8 mouse cellular contexts compared by ENCODE assay signal in the genomic region with DNA sequence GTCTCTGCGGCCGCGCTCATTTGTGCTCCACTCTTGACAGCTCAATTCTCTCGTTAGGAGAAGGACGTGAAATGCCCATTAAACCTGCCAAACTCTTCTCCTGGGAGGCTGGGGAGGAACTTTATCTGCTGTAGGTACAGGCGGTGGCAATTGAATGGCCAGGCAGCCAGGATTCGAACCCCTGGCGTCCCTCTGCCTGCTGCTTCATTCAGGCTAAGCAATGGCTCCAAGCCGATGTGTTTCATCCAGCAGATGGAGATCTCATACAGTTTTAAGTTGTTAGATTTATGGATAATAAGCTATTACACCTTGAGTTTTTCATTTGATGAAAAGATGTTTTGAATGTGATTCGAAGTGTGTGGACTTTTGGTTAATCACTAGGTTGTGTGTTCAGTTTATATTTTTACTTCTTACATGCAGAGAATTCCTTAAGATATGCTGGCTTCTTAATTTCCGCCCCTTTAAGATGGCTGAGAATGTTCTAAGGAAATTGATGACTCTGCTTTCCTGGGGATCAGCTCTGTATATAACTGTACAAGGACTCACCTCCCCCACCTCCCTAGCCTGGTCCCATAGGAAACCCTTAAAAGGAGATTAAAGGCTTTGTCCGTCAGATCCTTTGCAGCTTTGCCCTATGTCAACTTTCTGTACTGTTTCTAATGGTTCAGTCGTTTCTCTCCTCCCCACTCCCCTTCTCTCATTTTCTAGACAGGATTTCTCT. TPM values are rescaled to one million over a fixed set of nuclear protein-coding genes. Genes with fewer than 3 reads are reported as not detected.
A peak's percentile ranks its signal among the peaks of the same experiment; 100 is the strongest.
DNase-seq lines count a peak whose midpoint lies in the region; ATAC-seq and TF ChIP-seq lines count a peak whose summit lies in the region.

No protein-coding gene starts in this region.

- no peak for TF ChIP-seq POLR2A in cortical plate, adult 2 months (IDR thresholded peaks at IDR 0.05; ENCODE audit: extremely low read depth, insufficient read depth, low read length)

- peak; percentile 10; the same call in 1 of the 2 replicates for TF ChIP-seq CTCF in cortical plate, adult 2 months (IDR thresholded peaks at IDR 0.05; ENCODE audit: extremely low read depth, insufficient read depth, low read length)

- peaks cover 9% of the 10 kb centered on the region for H3K4me1 ChIP-seq in heart, embryonic 10.5 days
- H3K4me1 ChIP-seq in cortical plate, adult 2 months (ENCODE audit: control insufficient read depth, insufficient read depth, low read length): no peaks in the 10 kb centered on the region; the same call in 1 of the 2 replicates
- H3K4me1 ChIP-seq in intestine, embryonic 16.5 days (ENCODE audit: control insufficient read depth, insufficient read depth, low read length): peaks cover 7% of the 10 kb centered on the region; the same call in 1 of the 2 replicates
- peaks cover 11% of the 10 kb centered on the region for H3K4me1 ChIP-seq in midbrain, embryonic 15.5 days

- no peaks in the 10 kb centered on the region for H3K9me3 ChIP-seq in heart, embryonic 10.5 days
- no peaks in the 10 kb centered on the region for H3K9me3 ChIP-seq in intestine, embryonic 16.5 days (ENCODE audit: control insufficient read depth, low read length)
- H3K9me3 ChIP-seq in midbrain, embryonic 15.5 days: no peaks in the 10 kb centered on the region

- peak overlapping the region; percentile 69 for H3K4me3 ChIP-seq in heart, embryonic 10.5 days
- H3K4me3 ChIP-seq in cortical plate, adult 2 months (ENCODE audit: insufficient read depth, low read length): peak overlapping the region; percentile 69
- peak overlapping the region; percentile 74 for H3K4me3 ChIP-seq in intestine, embryonic 16.5 days (ENCODE audit: low read length)
- peak overlapping the region; percentile 75 for H3K4me3 ChIP-seq in midbrain, embryonic 15.5 days

- no peaks in the 10 kb centered on the region for H3K27me3 ChIP-seq in heart, embryonic 10.5 days (ENCODE audit: insufficient read depth, poor library complexity, severe bottlenecking)
- no peaks in the 10 kb centered on the region for H3K27me3 ChIP-seq in intestine, embryonic 16.5 days (replicated peaks; ENCODE audit: control insufficient read depth, insufficient read depth, low read length)
- H3K27me3 ChIP-seq in midbrain, embryonic 15.5 days (replicated peaks): no peaks in the 10 kb centered on the region

- WGBS in heart, embryonic 10.5 days: 12% methylated on average over 13 of the region's 13 CpGs
- 9% methylated on average over 13 of the region's 13 CpGs for WGBS in intestine, embryonic 16.5 days
- 12% methylated on average over 13 of the region's 13 CpGs for WGBS in midbrain, embryonic 15.5 days

- peak overlapping the region; percentile 90 for H3K9ac ChIP-seq in intestine, embryonic 16.5 days (ENCODE audit: low read depth, low read length)
- peak overlapping the region; percentile 79 for H3K9ac ChIP-seq in midbrain, embryonic 15.5 days

- H3K27ac ChIP-seq in heart, embryonic 10.5 days: peak overlapping the region; percentile 91
- peak overlapping the region; percentile 19; the same call in 1 of the 2 replicates for H3K27ac ChIP-seq in cortical plate, adult 2 months (ENCODE audit: insufficient read depth, low read length)
- H3K27ac ChIP-seq in intestine, embryonic 16.5 days (ENCODE audit: low read length): peak overlapping the region; percentile 87
- H3K27ac ChIP-seq in midbrain, embryonic 15.5 days: peak overlapping the region; percentile 87

- H3K4me2 ChIP-seq in intestine, embryonic 16.5 days (ENCODE audit: low read depth, low read length): peak overlapping the region; percentile 72
- peak overlapping the region; percentile 50 for H3K4me2 ChIP-seq in midbrain, embryonic 15.5 days

- peak; percentile 12 for ATAC-seq in intestine, embryonic 16.5 days
- ATAC-seq in midbrain, embryonic 15.5 days (replicated peaks): peak; percentile 57

- DNase-seq in heart, embryonic 10.5 days (ENCODE audit: low spot score): peak; percentile 39
- DNase-seq in heart, adult 8-10 months (ENCODE audit: low spot score): no peak
- peak; percentile 50 for DNase-seq in 3T3-L1 (ENCODE audit: low read depth, low spot score)
- no peak for DNase-seq in frontal cortex, postnatal 25 days (ENCODE audit: low spot score in 2 of 2)
- DNase-seq in spleen, adult 12 weeks (ENCODE audit: low spot score): no peak

- H3K36me3 ChIP-seq in heart, embryonic 10.5 days: no peaks in the 10 kb centered on the region
- no peaks in the 10 kb centered on the region for H3K36me3 ChIP-seq in intestine, embryonic 16.5 days (ENCODE audit: control insufficient read depth, insufficient read depth, low read length)
- no peaks in the 10 kb centered on the region for H3K36me3 ChIP-seq in midbrain, embryonic 15.5 days (replicated peaks)

RNA-seq across cellular contexts. Expression of gene Ccdc126, which starts 0.7 kb away (rescaled TPM):
- polyA plus RNA-seq in heart, embryonic 10.5 days (2016; fragmentation: Nextera tagmentation; extraction: Ambion mirVana): 6.7 and 7.4 TPM in 2 replicates
- total RNA-seq in heart, adult 8-10 months (2022): 1 to 10 TPM; 4.1 to 5.2 (median 4.7) TPM
- polyA plus RNA-seq in cortical plate, adult 2 months (2012; rRNA removed): 8.4 and 9.4 TPM in 2 replicates
- polyA plus RNA-seq in intestine, embryonic 16.5 days (2015; fragmentation: Nextera tagmentation; extraction: Ambion mirVana): 10.4 and 10.9 TPM in 2 replicates
- 8.5 and 9.6 TPM in 2 replicates for polyA plus RNA-seq in midbrain, embryonic 15.5 days (2015; fragmentation: Nextera tagmentation; extraction: Ambion mirVana)

RNA-seq across cellular contexts. Expression of gene Fam221a, which starts 47.8 kb away (rescaled TPM):
- 3.5 and 3.6 TPM in 2 replicates for polyA plus RNA-seq in heart, embryonic 10.5 days (2016; fragmentation: Nextera tagmentation; extraction: Ambion mirVana)
- under 1 TPM in 3 of 4 experiments, not detected in 1; 0.37 to 0.82 (median 0.56) TPM for total RNA-seq in heart, adult 8-10 months (2022)
- polyA plus RNA-seq in cortical plate, adult 2 months (2012; rRNA removed): 1.5 and 2.0 TPM in 2 replicates
- 4.8 and 6.6 TPM in 2 replicates for polyA plus RNA-seq in intestine, embryonic 16.5 days (2015; fragmentation: Nextera tagmentation; extraction: Ambion mirVana)
- 4.0 and 5.1 TPM in 2 replicates for polyA plus RNA-seq in midbrain, embryonic 15.5 days (2015; fragmentation: Nextera tagmentation; extraction: Ambion mirVana)

RNA-seq across cellular contexts. Expression of gene Tra2a, which starts 55.9 kb away (rescaled TPM):
- polyA plus RNA-seq in heart, embryonic 10.5 days (2016; fragmentation: Nextera tagmentation; extraction: Ambion mirVana): 63.9 and 87.2 TPM in 2 replicates
- 10 to 100 TPM; 20.0 to 27.3 (median 24.3) TPM for total RNA-seq in heart, adult 8-10 months (2022)
- polyA plus RNA-seq in cortical plate, adult 2 months (2012; rRNA removed): 111 and 113 TPM in 2 replicates
- polyA plus RNA-seq in intestine, embryonic 16.5 days (2015; fragmentation: Nextera tagmentation; extraction: Ambion mirVana): 68.7 and 71.3 TPM in 2 replicates
- polyA plus RNA-seq in midbrain, embryonic 15.5 days (2015; fragmentation: Nextera tagmentation; extraction: Ambion mirVana): 123 and 128 TPM in 2 replicates

Comparison
In these comparisons a context has a peak if more than half of its experiments do, and no peak if none do; other contexts are left out.
1. DNase-seq: peak in heart, embryonic 10.5 days (single experiment) and 3T3-L1 (single experiment); none in heart, adult 8-10 months (single experiment), frontal cortex, postnatal 25 days (0 of 2) and spleen, adult 12 weeks (single experiment).
2. H3K27ac ChIP-seq: peak in every context shown above with its lines; median percentile 91 in heart, embryonic 10.5 days; 87 in intestine, embryonic 16.5 days; 87 in midbrain, embryonic 15.5 days; 19 in cortical plate, adult 2 months.
3. Peak in every context shown above with its lines, with median percentiles within 50 percentile points of each other: H3K4me3 ChIP-seq.